Mouse (Mus musculus) erythroblast, embryonic 14.5 days (primary cell): ENCODE results near the gene Ptrh1. TPM values are rescaled to one million over a fixed set of nuclear protein-coding genes. Genes with fewer than 3 reads are reported as not detected.

Source experiments
- H3K27me3 ChIP-seq: 2 replicates; pipeline ENCODE4 v1.6.1; 2012; ENCODE audit warnings: inconsistent platforms; ENCODE audit not compliant: control insufficient read depth
- H3K36me3 ChIP-seq: 2 replicates; pipeline ENCODE4 v1.6.1; 2012; ENCODE audit warnings: mild to moderate bottlenecking, inconsistent platforms; ENCODE audit not compliant: control insufficient read depth
- H3K4me1 ChIP-seq: 2 replicates; pipeline ENCODE4 v1.6.1; 2012; ENCODE audit warnings: inconsistent platforms; ENCODE audit not compliant: control insufficient read depth
- H3K4me3 ChIP-seq: replicated peaks from 2 replicates; pipeline ENCODE3; 2012; ENCODE audit warnings: moderate library complexity, mild to moderate bottlenecking, inconsistent platforms
- H3K9me3 ChIP-seq: 2 replicates; pipeline ENCODE4 v1.6.1; 2012; ENCODE audit warnings: low read length, inconsistent platforms, mixed read lengths; ENCODE audit not compliant: control insufficient read depth
- GATA1 ChIP-seq: IDR thresholded peaks from 2 replicates; pipeline ENCODE4 v1.6.1; 2012; ENCODE audit warnings: low read length, inconsistent platforms, mixed read lengths
- TAL1 ChIP-seq: IDR thresholded peaks from 3 replicates; pipeline ENCODE4 v1.6.1; 2012; ENCODE audit warnings: low read length, inconsistent platforms, mixed read lengths
- polyA plus RNA-seq: library from polyadenylated mRNA; stranded (reverse); fragments of >175 nt; gene quantifications from 2 replicates; pipeline ENCODE4 v1.2.3, GENCODE M21; 2012

Gene Ptrh1
- polyA plus RNA-seq, result 0.06 TPM in 1 of 2 replicates, not detected in the other

DNA sequence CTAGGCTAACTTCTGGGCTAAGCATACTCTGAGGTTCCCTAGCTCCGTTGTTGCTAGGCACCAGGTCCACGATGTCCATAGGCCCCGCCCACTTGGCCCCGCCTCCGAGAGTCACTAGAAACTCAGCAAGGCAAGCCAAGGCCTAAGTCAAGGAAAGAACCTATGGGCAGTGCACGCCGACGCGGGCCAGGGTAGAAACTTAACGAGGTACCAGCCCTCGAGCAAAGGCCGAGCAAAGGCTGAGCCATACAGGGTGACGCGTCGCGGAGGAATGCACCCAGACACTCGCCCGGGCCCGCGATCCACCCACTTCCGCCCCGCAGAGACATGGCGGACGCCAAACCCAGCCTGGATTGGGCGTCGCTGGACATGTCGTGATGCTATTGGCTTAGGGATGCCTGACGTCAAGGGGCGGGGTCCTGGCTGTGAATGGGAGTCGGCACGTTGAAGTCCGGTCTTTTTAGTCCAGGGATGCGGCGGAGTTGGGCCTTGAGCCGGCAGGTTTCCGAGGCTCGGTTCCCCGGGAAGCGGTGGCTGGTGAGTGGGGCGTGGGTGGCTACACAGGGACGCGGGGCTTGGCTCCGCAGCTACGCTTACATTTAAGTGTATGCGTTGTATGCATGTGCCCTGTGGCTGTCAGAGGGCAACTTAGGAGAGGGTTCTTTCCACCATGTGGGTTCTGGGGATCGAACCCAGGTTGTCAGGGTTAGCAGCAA lies at the start of gene Ptrh1, which contains the start of gene Ttc16:
TSS of gene Ptrh1 (plus strand) at position 428 of the 716 bp plus-strand sequence.
TSS of gene Ttc16 (minus strand) at position 275 of the 716 bp plus-strand sequence.
- H3K4me3 ChIP-seq, result peak within 1 kb of the TSS; percentile 75
- TF ChIP-seq GATA1 (no peak), TAL1 (no peak)
- H3K27me3 ChIP-seq, result no peaks in the 10 kb centered on the region
- H3K36me3 ChIP-seq, result no peaks in the 10 kb centered on the region
- H3K9me3 ChIP-seq, result no peaks in the 10 kb centered on the region
- H3K4me1 ChIP-seq, result peaks cover 33% of the 10 kb centered on the region

DNA sequence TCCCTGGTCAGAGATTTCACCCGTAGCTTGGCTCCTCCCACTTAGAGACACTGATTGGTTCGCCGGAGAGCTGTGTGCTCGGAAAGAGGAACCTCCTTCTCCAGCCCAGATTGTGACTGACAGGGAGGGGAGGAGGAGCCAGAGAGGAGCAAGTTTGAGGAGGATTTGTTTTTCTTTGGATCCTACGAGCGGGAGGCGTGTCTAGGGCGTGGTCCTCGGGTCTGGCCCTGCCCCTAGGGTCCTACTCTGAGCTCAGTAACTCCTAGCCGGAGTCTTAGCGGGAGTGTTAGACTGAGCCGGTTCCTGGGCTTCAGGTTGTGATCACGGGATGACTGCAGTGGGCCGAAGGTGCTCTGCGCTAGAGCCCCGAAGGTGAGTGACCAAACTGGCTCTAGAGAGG lies 48.2 kb upstream of the Ptrh1 start:
- Histone ChIP-seq H3K4me3 (peak overlapping the region; percentile 14), H3K4me1 (peaks cover 7% of the 10 kb centered on the region), H3K9me3 (no peaks in the 10 kb centered on the region), H3K36me3 (no peaks in the 10 kb centered on the region), H3K27me3 (no peaks in the 10 kb centered on the region)
- TF ChIP-seq TAL1, result no peak
- TF ChIP-seq GATA1, result no peak

DNA sequence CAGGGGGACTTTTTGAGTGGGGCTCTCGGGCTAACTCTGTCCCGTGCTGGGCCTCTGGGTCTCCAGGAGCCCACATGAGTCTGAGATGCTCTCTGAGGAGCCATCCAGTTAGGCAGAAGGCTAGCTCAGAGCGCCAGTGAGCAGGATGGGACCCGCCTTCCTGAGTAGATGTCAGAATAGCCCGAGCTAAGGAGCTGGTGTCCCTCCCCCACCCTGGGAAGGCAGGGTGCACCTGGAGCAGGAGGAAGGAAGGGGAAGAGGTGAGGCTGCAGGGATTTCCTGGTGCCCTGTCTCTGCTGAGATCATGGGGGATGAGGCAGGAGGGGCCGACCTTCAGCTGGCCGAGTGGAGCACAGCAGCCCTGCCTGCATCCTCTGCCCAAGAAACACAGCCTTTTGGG lies 47.1 kb upstream of the Ptrh1 start:
- no peaks in the 10 kb centered on the region for H3K36me3 ChIP-seq
- H3K4me1 ChIP-seq, result peaks cover 7% of the 10 kb centered on the region
- no peaks in the 10 kb centered on the region for H3K9me3 ChIP-seq
- TF ChIP-seq TAL1, result no peak
- no peak for TF ChIP-seq GATA1
- H3K27me3 ChIP-seq, result no peaks in the 10 kb centered on the region
- H3K4me3 ChIP-seq, result no peak overlapping the region

DNA sequence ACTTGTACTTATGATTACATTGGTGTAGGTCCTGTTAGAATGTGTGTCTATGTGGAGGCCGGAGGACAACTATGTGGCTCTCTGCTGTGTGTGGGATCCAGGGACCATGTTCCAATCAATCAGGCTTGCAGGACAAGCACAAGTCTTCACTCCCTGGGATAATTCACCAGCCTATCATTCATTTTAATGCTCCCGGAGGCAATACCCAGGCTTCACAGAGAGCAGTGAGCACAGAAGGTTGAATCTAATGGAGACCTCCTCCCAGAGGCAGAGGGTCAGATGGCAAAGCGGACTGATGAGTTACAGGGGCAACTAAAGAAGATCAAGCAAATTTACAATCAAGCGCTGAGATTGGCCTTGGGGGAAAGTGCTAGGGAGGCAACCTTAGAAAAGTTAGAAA lies 46.0 kb upstream of the Ptrh1 start:
- Histone ChIP-seq H3K4me1 (peaks cover 7% of the 10 kb centered on the region), H3K36me3 (no peaks in the 10 kb centered on the region), H3K9me3 (no peaks in the 10 kb centered on the region), H3K27me3 (no peaks in the 10 kb centered on the region), H3K4me3 (no peak overlapping the region)
- TF ChIP-seq GATA1, result no peak
- TF ChIP-seq TAL1, result no peak

DNA sequence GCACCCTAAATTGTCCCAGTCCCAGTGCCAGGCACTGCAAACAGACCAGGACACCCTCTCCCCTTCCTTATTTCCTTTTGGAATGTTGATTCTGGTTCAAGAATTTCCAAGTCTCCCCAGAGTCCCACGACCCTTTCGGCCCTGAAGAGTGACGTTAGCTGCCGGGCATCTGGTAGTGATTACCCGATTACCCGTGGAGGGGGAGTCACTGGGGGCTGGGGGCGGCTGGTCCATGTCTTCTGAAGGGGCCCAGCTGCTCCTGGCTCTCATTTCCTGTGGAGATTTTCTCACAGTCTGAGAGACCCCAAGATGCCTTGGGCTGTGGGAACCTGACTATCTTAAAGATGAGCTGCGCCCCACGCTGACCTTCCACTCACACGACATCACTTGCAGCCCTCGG lies 44.7 kb upstream of the Ptrh1 start:
- H3K36me3 ChIP-seq, result no peaks in the 10 kb centered on the region

DNA sequence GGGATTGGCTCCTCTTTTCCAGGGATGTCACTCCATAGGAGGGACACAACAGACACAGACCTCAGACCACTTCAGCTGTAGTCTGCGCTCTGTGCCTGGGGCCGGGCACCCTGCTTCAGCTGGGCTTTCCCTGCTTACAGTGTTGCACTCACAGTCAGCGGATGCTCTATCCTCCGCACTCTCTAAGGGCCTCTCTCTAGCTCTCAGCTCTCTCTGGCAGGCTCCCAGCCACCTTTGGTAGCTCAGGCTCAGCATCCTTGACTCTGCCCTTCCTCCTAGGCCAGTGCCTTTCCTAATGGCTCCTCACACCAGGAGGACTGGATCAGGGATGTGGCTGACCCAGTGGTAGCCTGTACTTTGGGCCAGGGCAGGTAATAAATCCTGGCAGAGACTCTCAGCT lies 43.7 kb upstream of the Ptrh1 start:
- TF ChIP-seq TAL1, result no peak
- TF ChIP-seq GATA1, result no peak
- H3K4me1 ChIP-seq, result peaks cover 10% of the 10 kb centered on the region
- H3K4me3 ChIP-seq, result no peak overlapping the region
- H3K36me3 ChIP-seq, result no peaks in the 10 kb centered on the region
- H3K27me3 ChIP-seq, result no peaks in the 10 kb centered on the region
- no peaks in the 10 kb centered on the region for H3K9me3 ChIP-seq

More for the DNA sequence above, 44.7 kb upstream of the Ptrh1 start:
- Histone ChIP-seq H3K27me3 (no peaks in the 10 kb centered on the region), H3K9me3 (no peaks in the 10 kb centered on the region), H3K4me1 (peaks cover 7% of the 10 kb centered on the region), H3K4me3 (no peak overlapping the region)
- TF ChIP-seq TAL1 (no peak), GATA1 (no peak)

DNA sequence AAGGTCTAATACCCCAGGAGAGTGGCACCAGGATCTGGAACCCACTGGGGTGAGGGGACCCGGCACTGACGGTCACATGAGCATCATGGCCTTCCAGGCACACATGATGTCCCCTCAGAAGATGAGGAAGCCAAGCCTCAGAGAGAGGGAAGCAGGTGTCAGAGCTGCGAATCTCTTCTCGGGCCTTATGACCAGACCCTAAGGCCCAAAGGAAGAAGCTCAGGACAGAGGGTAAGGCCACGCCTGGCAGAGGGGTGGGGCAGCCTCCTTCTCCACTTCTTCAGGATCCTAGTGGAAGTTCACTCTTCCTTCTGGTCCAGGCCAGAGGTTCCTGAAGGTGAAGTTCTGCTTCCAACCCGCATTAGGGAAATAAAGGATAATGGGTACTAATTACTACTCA lies 42.9 kb upstream of the Ptrh1 start:
- Histone ChIP-seq H3K4me3 (no peak overlapping the region), H3K9me3 (no peaks in the 10 kb centered on the region), H3K27me3 (no peaks in the 10 kb centered on the region), H3K36me3 (no peaks in the 10 kb centered on the region), H3K4me1 (peaks cover 3% of the 10 kb centered on the region)
- no peak for TF ChIP-seq GATA1
- TF ChIP-seq TAL1, result no peak

DNA sequence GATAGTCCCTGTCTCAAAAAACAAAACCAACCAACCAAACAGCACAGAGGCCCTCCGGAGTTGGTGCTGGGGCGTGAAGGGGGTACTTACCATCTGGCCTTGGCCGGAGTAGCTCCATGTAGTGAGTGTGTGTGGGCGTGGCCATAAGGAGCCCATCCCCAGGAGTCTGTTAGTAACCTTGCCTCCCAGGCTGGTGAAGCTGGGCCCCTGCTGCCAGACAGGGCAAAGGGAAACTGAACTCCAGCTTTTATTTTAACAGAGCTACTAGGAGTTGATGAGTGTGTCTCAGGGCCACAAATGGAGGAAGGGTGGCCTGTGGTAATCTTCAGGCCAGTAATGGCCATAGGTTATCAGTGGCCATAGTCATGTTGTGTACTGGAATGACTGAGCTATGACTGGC lies 41.1 kb upstream of the Ptrh1 start:
- no peak for TF ChIP-seq GATA1
- TF ChIP-seq TAL1, result no peak
- Histone ChIP-seq H3K4me3 (no peak overlapping the region), H3K27me3 (no peaks in the 10 kb centered on the region), H3K9me3 (no peaks in the 10 kb centered on the region), H3K36me3 (no peaks in the 10 kb centered on the region), H3K4me1 (peaks cover 3% of the 10 kb centered on the region; the same call in 1 of the 2 replicates)

DNA sequence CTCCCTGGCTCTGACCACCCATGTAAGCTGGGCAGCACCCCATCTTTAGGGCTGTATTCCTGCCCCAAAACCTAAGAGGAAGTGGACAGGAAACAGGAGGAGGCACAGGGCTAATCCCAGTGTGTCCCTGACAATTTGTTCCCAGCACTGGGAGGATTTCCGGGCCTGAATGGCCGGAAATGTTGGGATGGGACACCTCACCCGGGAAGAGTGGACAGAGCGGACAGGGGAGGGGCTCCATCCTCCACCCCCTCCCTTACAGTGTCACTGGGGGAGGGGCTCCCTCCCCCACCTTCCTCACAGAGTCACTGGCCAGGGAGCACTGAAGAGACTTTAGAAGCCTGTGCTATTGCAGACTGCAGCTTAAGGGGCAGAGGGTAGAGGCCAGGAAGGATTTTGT lies 40.7 kb upstream of the Ptrh1 start:
- H3K36me3 ChIP-seq, result no peaks in the 10 kb centered on the region
- no peaks in the 10 kb centered on the region for H3K27me3 ChIP-seq
- H3K9me3 ChIP-seq, result no peaks in the 10 kb centered on the region
- H3K4me1 ChIP-seq, result peaks cover 3% of the 10 kb centered on the region; the same call in 1 of the 2 replicates
- no peak for TF ChIP-seq TAL1
- TF ChIP-seq GATA1, result no peak
- no peak overlapping the region for H3K4me3 ChIP-seq
